Mouse (Mus musculus) layer of hippocampus, postnatal 10 days (tissue): ENCODE results near the gene Nt5dc2. TPM values are rescaled to one million over a fixed set of nuclear protein-coding genes. Genes with fewer than 3 reads are reported as not detected.

Experiments used
- DNase-seq, 2 experiments: peaks; one replicate each; pipeline ENCODE4 v3.0.0; 2021; ENCODE audit warnings: low spot score in 2 of 2
- total RNA-seq, 2 experiments: library from RNA; stranded (reverse); gene quantifications; 2 replicates each; pipeline ENCODE4 v1.2.3; 2021

Gene Nt5dc2
- total RNA-seq, 2 experiments from 2014 or later = 18.0 to 22.5 TPM

- peak; percentile 57 to 61 for DNase-seq
Measured at GRCm38 (mm10) chr14:31134015-31135000, 3.5 kb downstream of the Nt5dc2 start.

GRCm38 (mm10) chr14:31135495-31136410 is 4.9 kb downstream of the Nt5dc2 start:
- no peak for DNase-seq

- DNase-seq = no peak
Measured at GRCm38 (mm10) chr14:31136411-31137280, 5.8 kb downstream of the Nt5dc2 start.

GRCm38 (mm10) chr14:31137281-31137595 is 6.4 kb downstream of the Nt5dc2 start:
- DNase-seq = no peak

- DNase-seq = no peak
Measured at GRCm38 (mm10) chr14:31137791-31138190, 6.9 kb downstream of the Nt5dc2 start.

GRCm38 (mm10) chr14:31138219-31138896 is 7.5 kb downstream of the Nt5dc2 start:
- DNase-seq = no peak

GRCm38 (mm10) chr14:31138897-31139429 is 8.1 kb downstream of the Nt5dc2 start:
- no peak for DNase-seq

GRCm38 (mm10) chr14:31139666-31140065 is 8.8 kb downstream of the Nt5dc2 start:
- no peak for DNase-seq

- DNase-seq = no peak
Measured at GRCm38 (mm10) chr14:31140141-31140540, 9.3 kb downstream of the Nt5dc2 start.

- no peak for DNase-seq
Measured at GRCm38 (mm10) chr14:31141011-31141410, 10.2 kb downstream of the Nt5dc2 start.

- DNase-seq = no peak
Measured at GRCm38 (mm10) chr14:31145694-31146093, 14.8 kb downstream of the Nt5dc2 start.

GRCm38 (mm10) chr14:31160196-31161150 is 29.6 kb downstream of the Nt5dc2 start:
- DNase-seq = no peak

GRCm38 (mm10) chr14:31161191-31161590 is 30.3 kb downstream of the Nt5dc2 start:
- DNase-seq = no peak

GRCm38 (mm10) chr14:31161638-31162037 is 30.8 kb downstream of the Nt5dc2 start:
- no peak for DNase-seq

GRCm38 (mm10) chr14:31164067-31164466 is 33.2 kb downstream of the Nt5dc2 start:
- no peak for DNase-seq

- DNase-seq = no peak
Measured at GRCm38 (mm10) chr14:31165010-31165409, 34.2 kb downstream of the Nt5dc2 start.

- DNase-seq = no peak
Measured at GRCm38 (mm10) chr14:31165458-31165857, 34.6 kb downstream of the Nt5dc2 start.

- no peak for DNase-seq
Measured at GRCm38 (mm10) chr14:31165991-31166630, 35.3 kb downstream of the Nt5dc2 start.
